Mouse (Mus musculus) megakaryocyte, embryonic 14.5 days (primary cell): ENCODE measurements around the gene Ubl7.

Experiments used
- FLI1 ChIP-seq: IDR thresholded peaks from 2 replicates; pipeline ENCODE4 v1.6.1; 2012; ENCODE audit warnings: low read length, inconsistent platforms, mixed read lengths
- GATA1 ChIP-seq: IDR thresholded peaks from 3 replicates; pipeline ENCODE4 v1.6.1; 2012; ENCODE audit warnings: mixed read lengths, low read length, inconsistent platforms, borderline replicate concordance

DNA sequence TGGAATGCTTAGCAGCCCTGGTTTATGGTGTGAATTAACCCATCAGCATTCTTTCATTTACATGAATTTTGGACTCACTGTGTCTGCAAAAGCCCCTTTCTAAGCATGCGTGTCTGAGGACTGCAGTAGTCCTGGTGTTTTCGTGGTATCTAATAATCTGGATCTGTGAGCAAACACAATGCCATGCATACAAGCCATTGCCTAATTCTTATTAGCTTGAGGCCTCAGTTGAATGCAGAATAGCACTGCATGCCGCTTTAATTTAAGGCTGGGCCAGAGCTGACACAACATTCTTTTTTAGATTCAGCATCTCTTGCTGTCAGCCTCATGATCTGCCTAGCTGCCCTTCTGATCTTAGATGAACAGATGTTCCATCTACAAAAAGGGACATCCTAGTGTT, 9.2 kb upstream of the Ubl7 start:
- TF ChIP-seq GATA1 (no peak), FLI1 (no peak)
